Mouse (Mus musculus) intestine, embryonic 15.5 days (tissue): ENCODE results near the gene Ugt1a10. TPM values are rescaled to one million over a fixed set of nuclear protein-coding genes. Genes with fewer than 3 reads are reported as not detected.

Source experiments
- ATAC-seq: fragments of 200-750 bp; cut with Nextera tagmentation; 2 replicates; pipeline ENCODE4 v1.8.0; 2017; ENCODE audit warnings: moderate TSS enrichment, moderate library complexity
- H3K27ac ChIP-seq: fragments of 300-500 bp; sonication (generic); 2 replicates; pipeline ENCODE4 v1.5.1; 2015; ENCODE audit warnings: mild to moderate bottlenecking, inconsistent platforms
- H3K27me3 ChIP-seq: fragments of 300-500 bp; sonication (generic); replicated peaks from 2 replicates; pipeline ENCODE4 v1.6.1; 2015; ENCODE audit warnings: inconsistent platforms
- H3K36me3 ChIP-seq: fragments of 300-500 bp; sonication (generic); 2 replicates; pipeline ENCODE4 v1.6.1; 2015; ENCODE audit warnings: inconsistent platforms
- H3K4me1 ChIP-seq: fragments of 300-500 bp; sonication (generic); replicated peaks from 2 replicates; pipeline ENCODE4 v1.6.1; 2015; ENCODE audit warnings: inconsistent platforms
- H3K4me2 ChIP-seq: fragments of 300-500 bp; sonication (generic); replicated peaks from 2 replicates; pipeline ENCODE4 v1.6.1; 2015; ENCODE audit warnings: mild to moderate bottlenecking, inconsistent platforms
- H3K4me3 ChIP-seq: fragments of 300-500 bp; sonication (generic); replicated peaks from 2 replicates; pipeline ENCODE4 v1.5.1; 2015; ENCODE audit warnings: inconsistent platforms
- H3K9ac ChIP-seq: fragments of 300-500 bp; sonication (generic); 2 replicates; pipeline ENCODE4 v1.6.1; 2015; ENCODE audit warnings: inconsistent platforms
- H3K9me3 ChIP-seq: fragments of 300-500 bp; sonication (generic); 2 replicates; pipeline ENCODE4 v1.6.1; 2016; ENCODE audit warnings: inconsistent platforms
- WGBS: fragments of 180-500 bp; shearing (Covaris S2); methylation state at CpG from one replicate; pipeline ENCODE4 v1.1.7; 2015; 5-methylcytosine and 5-hydroxymethylcytosine counted together
- polyA plus RNA-seq: library from polyadenylated mRNA; unstranded; fragments of >200 nt; fragmentation: Nextera tagmentation; extraction: Ambion mirVana; gene quantifications from 2 replicates; pipeline ENCODE4 v1.2.1, GENCODE M21; 2015

Gene Ugt1a10
- polyA plus RNA-seq, 1 experiment from 2014 or later: not detected

- H3K4me1 ChIP-seq: peaks cover 12% of the 10 kb centered on the region; the same call in 1 of the 2 replicates
These were observed 209.2 kb downstream of the Ugt1a10 start for GRCm38 (mm10) chr1:88264237-88264868.

DNA sequence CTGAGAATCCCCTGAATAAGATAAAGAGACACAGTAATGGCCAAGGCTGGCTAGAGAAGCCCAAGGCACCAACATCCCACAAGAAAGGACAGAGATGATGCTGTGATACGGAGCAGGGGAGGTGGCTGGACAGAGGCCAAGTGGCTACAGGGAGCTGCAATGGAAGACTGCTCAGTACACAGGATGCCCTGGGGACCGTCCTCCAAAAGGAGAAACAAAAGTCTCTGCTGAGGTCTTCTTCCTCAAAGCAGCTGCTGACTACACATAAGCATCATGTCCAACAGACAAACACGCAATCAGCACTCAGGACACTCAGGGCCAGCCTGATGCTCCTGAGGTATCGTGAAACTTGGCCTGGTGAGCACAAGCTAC is 209.7 kb downstream of the Ugt1a10 start:
- no peaks in the 10 kb centered on the region for H3K27me3 ChIP-seq
- no peak for ATAC-seq
- H3K4me3 ChIP-seq: no peak overlapping the region
- H3K4me2 ChIP-seq: no peak overlapping the region
- H3K9ac ChIP-seq: no peak overlapping the region
- peaks cover 97% of the 10 kb centered on the region for H3K36me3 ChIP-seq
- no peaks in the 10 kb centered on the region for H3K9me3 ChIP-seq
- WGBS: 78% methylated on average over 4 of the region's 4 CpGs
- peaks cover 7% of the 10 kb centered on the region; the same call in 1 of the 2 replicates for H3K4me1 ChIP-seq
- no peak overlapping the region for H3K27ac ChIP-seq

More at GRCm38 (mm10) chr1:88264237-88264868, 209.2 kb downstream of the Ugt1a10 start:
- H3K9me3 ChIP-seq: no peaks in the 10 kb centered on the region
- 84% methylated on average over 7 of the region's 7 CpGs for WGBS
- peaks cover 92% of the 10 kb centered on the region for H3K36me3 ChIP-seq
- H3K4me3 ChIP-seq: no peak overlapping the region
- H3K9ac ChIP-seq: no peak overlapping the region
- H3K27ac ChIP-seq: no peak overlapping the region
- no peaks in the 10 kb centered on the region for H3K27me3 ChIP-seq
- ATAC-seq: no peak
- H3K4me2 ChIP-seq: no peak overlapping the region

- no peak overlapping the region for H3K4me3 ChIP-seq
- H3K9me3 ChIP-seq: no peaks in the 10 kb centered on the region
- H3K27me3 ChIP-seq: no peaks in the 10 kb centered on the region
- H3K4me2 ChIP-seq: no peak overlapping the region
- H3K27ac ChIP-seq: no peak overlapping the region
- peaks cover 86% of the 10 kb centered on the region for H3K36me3 ChIP-seq
- H3K9ac ChIP-seq: no peak overlapping the region
- 0 out of 2 replicates have a peak, but pooled peaks cover 3% of the 10 kb centered on the region for H3K4me1 ChIP-seq
- ATAC-seq: no peak
- 89% methylated on average over 13 of the region's 13 CpGs for WGBS
These were observed 210.9 kb downstream of the Ugt1a10 start for GRCm38 (mm10) chr1:88266123-88266522.

DNA sequence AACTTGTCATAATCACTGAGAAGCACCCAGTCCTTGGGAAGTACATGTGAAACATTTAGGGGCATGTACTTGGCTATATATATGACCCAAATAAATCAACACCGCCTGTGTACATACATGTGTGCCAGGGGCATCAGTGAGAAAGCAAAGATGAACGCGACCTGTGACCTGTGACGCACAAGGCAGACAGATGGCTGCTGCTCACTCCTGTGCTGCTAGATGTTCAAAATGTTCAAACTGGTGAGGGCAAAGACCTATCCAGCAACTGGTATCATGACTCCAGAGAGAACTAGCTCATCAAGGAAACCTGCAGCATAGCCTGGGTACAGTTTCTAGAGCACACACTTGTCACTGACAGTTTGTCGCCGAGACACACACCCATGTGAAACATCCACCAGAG is 212.3 kb downstream of the Ugt1a10 start:
- Histone ChIP-seq H3K27me3 (no peaks in the 10 kb centered on the region), H3K4me3 (no peak overlapping the region), H3K27ac (no peak overlapping the region), H3K4me1 (no peaks in the 10 kb centered on the region), H3K9ac (no peak overlapping the region), H3K9me3 (no peaks in the 10 kb centered on the region), H3K4me2 (no peak overlapping the region), H3K36me3 (peaks cover 84% of the 10 kb centered on the region)
- WGBS: 93% methylated on average over 6 of the region's 6 CpGs
- no peak for ATAC-seq

DNA sequence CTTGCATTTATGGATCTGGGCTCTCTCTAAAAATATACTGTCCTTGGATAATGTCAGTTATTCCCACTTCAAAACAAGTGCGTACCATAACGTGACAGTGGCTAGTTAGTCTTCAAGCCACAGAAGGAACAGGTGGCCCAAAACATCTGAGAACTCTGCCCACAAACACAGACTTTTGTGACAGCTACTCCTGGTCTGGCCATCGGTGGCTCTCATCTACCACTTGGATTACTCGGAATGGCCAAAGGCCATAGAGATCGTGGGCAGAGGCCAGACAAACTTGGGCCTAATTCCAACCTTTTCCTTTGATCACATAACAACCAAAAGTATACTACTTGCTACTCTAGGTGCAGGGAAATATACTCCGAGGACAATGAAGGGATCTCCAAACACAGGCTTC is 212.9 kb downstream of the Ugt1a10 start:
- Histone ChIP-seq H3K9ac (no peak overlapping the region), H3K27ac (no peak overlapping the region), H3K4me1 (no peaks in the 10 kb centered on the region), H3K4me2 (no peak overlapping the region), H3K9me3 (no peaks in the 10 kb centered on the region), H3K36me3 (peaks cover 83% of the 10 kb centered on the region), H3K4me3 (no peak overlapping the region), H3K27me3 (no peaks in the 10 kb centered on the region)
- WGBS: 83% methylated on average over 6 of the region's 6 CpGs
- no peak for ATAC-seq

Other genes with a start within 250 kb of the Ugt1a10 start
- 28.2 and 31.8 TPM in 2 replicates for gene Dgkd, start 202.1 kb upstream of the Ugt1a10 start, polyA plus RNA-seq
- gene Usp40, start 46.8 kb upstream of the Ugt1a10 start, polyA plus RNA-seq: 28.8 and 29.4 TPM in 2 replicates
- gene Ugt1a9, start 15.4 kb downstream of the Ugt1a10 start, polyA plus RNA-seq: 5.6 and 8.0 TPM in 2 replicates
- gene Ugt1a8, start 32.4 kb downstream of the Ugt1a10 start, polyA plus RNA-seq: not detected in 2 replicates
- gene Ugt1a7c, start 39.7 kb downstream of the Ugt1a10 start, polyA plus RNA-seq: 49.1 and 49.8 TPM in 2 replicates
- 0.29 and 0.36 TPM in 2 replicates for gene Ugt1a6b, start 47.9 kb downstream of the Ugt1a10 start, polyA plus RNA-seq
- 7.9 and 10.3 TPM in 2 replicates for gene Ugt1a6a, start 79.4 kb downstream of the Ugt1a10 start, polyA plus RNA-seq
- gene Ugt1a5, start 110.6 kb downstream of the Ugt1a10 start, polyA plus RNA-seq: not detected in 2 replicates
- 0.14 and 0.18 TPM in 2 replicates for gene Ugt1a2, start 145.2 kb downstream of the Ugt1a10 start, polyA plus RNA-seq
- gene Dnajb3, start 150.4 kb downstream of the Ugt1a10 start, polyA plus RNA-seq: 6.1 and 8.3 TPM in 2 replicates
- gene Ugt1a1, start 156.6 kb downstream of the Ugt1a10 start, polyA plus RNA-seq: 29.2 and 30.1 TPM in 2 replicates
- gene Mroh2a, start 171.6 kb downstream of the Ugt1a10 start, polyA plus RNA-seq: 0.88 and 1.0 TPM in 2 replicates
- gene Hjurp, start 222.2 kb downstream of the Ugt1a10 start, polyA plus RNA-seq: 158 and 160 TPM in 2 replicates
- not detected in 2 replicates for gene Trpm8, start 222.3 kb downstream of the Ugt1a10 start, polyA plus RNA-seq